In genomic region chr13:65006760-65007159, GRCm38 (mm10) we compare ENCODE assay signal across 29 mouse cellular contexts. TPM values are rescaled to one million over a fixed set of nuclear protein-coding genes. Genes with fewer than 3 reads are reported as not detected.
A peak's percentile ranks its signal among the peaks of the same experiment; 100 is the strongest.
DNase-seq lines count a peak whose midpoint lies in the region; TF ChIP-seq lines count a peak whose summit lies in the region.
"Had no signal": no experiment of that assay in that cellular context is flagged by ENCODE, and none has a peak within 500 bp of the region (broad histone marks: within the 10 kb centered on the region; RNA-seq: fewer than 3 reads in every experiment).

No protein-coding gene starts in this region.

- no peak overlapping the region for H3K27ac ChIP-seq in MEL (ENCODE audit: control insufficient read depth, low read depth, low read length)

- no peak for TF ChIP-seq CTCF in MEL (IDR thresholded peaks at IDR 0.05 in 2 of 3, conservative IDR thresholded peaks at IDR 0.05 in 1 of 3; ENCODE audit: control insufficient read depth in 1 of 3, insufficient read depth in 1 of 3, low read depth in 2 of 3, low read length in 3 of 3, poor library complexity in 1 of 3, severe bottlenecking in 1 of 3)

- H3K79me2 ChIP-seq in MEL (ENCODE audit: control insufficient read depth, insufficient read depth, low read length, poor library complexity) = no peaks in the 10 kb centered on the region

- TF ChIP-seq POLR2A in MEL (IDR thresholded peaks at IDR 0.05; ENCODE audit: control insufficient read depth in 1 of 2, insufficient read depth in 1 of 2, low read depth in 1 of 2, low read length in 2 of 2, poor library complexity in 1 of 2) = no peak

- DNase-seq in adrenal gland, postnatal 10 days = peak; percentile 18
- DNase-seq in adrenal gland, adult (ENCODE audit: inconsistent age in 2 of 2, low spot score in 1 of 2) = no peak
- peak; percentile 20 for DNase-seq in MEL (ENCODE audit: low read depth, low spot score)
- DNase-seq in adipocyte (ENCODE audit: low spot score) = peak; percentile 8
- DNase-seq in embryo, embryonic 10.5 days (ENCODE audit: low spot score) = no peak
- no peak for DNase-seq in kidney, postnatal 10 days
- DNase-seq: adrenal gland, adult 2 months; adrenal gland, adult 8-10 months; adrenal gland, postnatal 14 days; adrenal gland, postnatal 25 days; B cell, adult 2 months; cerebellum, adult 11 months; cerebellum, adult 11-12 months; cerebellum, adult 18-20 months; cerebellum, adult 2 months; cerebellum, adult 8-10 months; cerebellum, adult 9-10 months; cerebellum, adult 9-11 months had no signal

- H3K9me3 ChIP-seq in MEL (replicated peaks; ENCODE audit: insufficient read depth, low read length) = no peaks in the 10 kb centered on the region
- H3K9me3 ChIP-seq: G1E had no signal

- peaks cover 0 to 16% of the 10 kb centered on the region in 2 experiments; a peak in 2 of 4 replicates for H3K36me3 ChIP-seq in MEL (ENCODE audit: control insufficient read depth in 1 of 2, insufficient read depth in 2 of 2, low read length in 2 of 2)
- H3K36me3 ChIP-seq: G1E had no signal

- no peaks in the 10 kb centered on the region for H3K27me3 ChIP-seq in MEL (ENCODE audit: control insufficient read depth in 1 of 2, insufficient read depth in 2 of 2, low read length in 2 of 2)
- H3K27me3 ChIP-seq: CH12.LX, Patski had no signal

- peak; percentile 48 to 52; a peak in 2 of 4 replicates for TF ChIP-seq EP300 in MEL (IDR thresholded peaks at IDR 0.05; ENCODE audit: low read depth in 1 of 2, low read length in 2 of 2)

- peaks cover 8 to 9% of the 10 kb centered on the region in 2 experiments for H3K4me1 ChIP-seq in MEL (ENCODE audit: control insufficient read depth in 1 of 2, insufficient read depth in 2 of 2, low read length in 2 of 2)

- TF ChIP-seq RAD21 in MEL (IDR thresholded peaks at IDR 0.05; ENCODE audit: low read depth, low read length) = no peak

- no peak overlapping the region for H3K4me3 ChIP-seq in MEL (ENCODE audit: control insufficient read depth in 1 of 2, insufficient read depth in 1 of 2, low read depth in 2 of 2, low read length in 2 of 2)

- H3K9ac ChIP-seq in MEL (ENCODE audit: control insufficient read depth, low read depth, low read length, poor library complexity, severe bottlenecking) = no peak overlapping the region

TF ChIP-seq in MEL, 35 proteins besides CTCF, POLR2A, EP300 and RAD21:
- no peak for TF ChIP-seq E2F4 (IDR thresholded peaks at IDR 0.05; ENCODE audit: borderline replicate concordance, low read depth, low read length)
- no peak for TF ChIP-seq ELF1 (IDR thresholded peaks at IDR 0.05; ENCODE audit: low read depth, low read length)
- TF ChIP-seq MAZ (IDR thresholded peaks at IDR 0.05; ENCODE audit: low read depth, low read length) = no peak
- TF ChIP-seq POLR2AphosphoS2 (IDR thresholded peaks at IDR 0.05; ENCODE audit: low read length) = no peak
- no peak for TF ChIP-seq POLR2AphosphoS5 (IDR thresholded peaks at IDR 0.05; ENCODE audit: borderline replicate concordance, low read depth, low read length)
- TF ChIP-seq RCOR1 (IDR thresholded peaks at IDR 0.05; ENCODE audit: low read depth, low read length) = no peak
- peak; percentile 41; the same call in 1 of the 2 replicates for TF ChIP-seq TCF12 (IDR thresholded peaks at IDR 0.05; ENCODE audit: low read depth, low read length)
- TF ChIP-seq ZKSCAN1 (IDR thresholded peaks at IDR 0.05; ENCODE audit: low read depth, low read length) = no peak
- no peak for TF ChIP-seq MYB (IDR thresholded peaks at IDR 0.05; ENCODE audit: low read depth, low read length)
- no peak for TF ChIP-seq USF2 (IDR thresholded peaks at IDR 0.05; ENCODE audit: borderline replicate concordance in 1 of 2, insufficient read depth in 1 of 2, low read depth in 1 of 2, low read length in 2 of 2)
- TF ChIP-seq SMC3 (IDR thresholded peaks at IDR 0.05; ENCODE audit: low read depth, low read length) = no peak
- TF ChIP-seq UBTF (IDR thresholded peaks at IDR 0.05; ENCODE audit: borderline replicate concordance, insufficient read depth, low read depth, low read length) = no peak
- TF ChIP-seq MAFK (IDR thresholded peaks at IDR 0.05; ENCODE audit: borderline replicate concordance, low read depth, low read length) = no peak
- peak; percentile 23; the same call in 1 of the 2 replicates for TF ChIP-seq ETS1 (IDR thresholded peaks at IDR 0.05; ENCODE audit: low read depth, low read length)
- no peak for TF ChIP-seq GABPA (IDR thresholded peaks at IDR 0.05; ENCODE audit: low read depth, low read length)
- TF ChIP-seq CHD1 (IDR thresholded peaks at IDR 0.05; ENCODE audit: low read depth, low read length) = no peak
- TF ChIP-seq JUND (IDR thresholded peaks at IDR 0.05; ENCODE audit: low read depth, low read length) = no peak
- no peak for TF ChIP-seq ZNF384 (IDR thresholded peaks at IDR 0.05; ENCODE audit: low read depth, low read length)
- no peak for TF ChIP-seq USF1 (IDR thresholded peaks at IDR 0.05; ENCODE audit: low read depth, low read length)
- TF ChIP-seq TAL1 (IDR thresholded peaks at IDR 0.05; ENCODE audit: low read length) = no peak
- TF ChIP-seq ZMIZ1 (IDR thresholded peaks at IDR 0.05; ENCODE audit: low read depth, low read length) = no peak
- peak; percentile 43; the same call in 1 of the 2 replicates for TF ChIP-seq GATA1 (IDR thresholded peaks at IDR 0.05; ENCODE audit: low read depth, low read length)
- no peak for TF ChIP-seq NRF1 (IDR thresholded peaks at IDR 0.05; ENCODE audit: insufficient read depth, low read depth, low read length, poor library complexity, severe bottlenecking)
- no peak for TF ChIP-seq SIN3A (IDR thresholded peaks at IDR 0.05; ENCODE audit: low read length)
- peak; percentile 59; the same call in 1 of the 2 replicates for TF ChIP-seq MEF2A (IDR thresholded peaks at IDR 0.05; ENCODE audit: extremely low read depth, insufficient replicate concordance, low read depth, low read length, poor library complexity, severe bottlenecking)

RNA-seq across cellular contexts. Expression of gene Spata31d1c, which starts 26.1 kb away (rescaled TPM):
- not detected for total RNA-seq in adrenal gland, postnatal 10 days (2021)
- total RNA-seq in MEL (2012; rRNA removed) = not detected in 2 replicates
- not detected for polyA plus RNA-seq in MEL (2012; ENCODE audit: insufficient read depth in 1 of 2, insufficient read length in 2 of 2, low read depth in 1 of 2, low replicate concordance in 2 of 2, missing spikeins in 1 of 2)
- total RNA-seq: adrenal gland, adult 18-20 months; adrenal gland, adult 2 months; adrenal gland, adult 8-10 months; adrenal gland, postnatal 14 days; adrenal gland, postnatal 25 days; adrenal gland, postnatal 36 days; adrenal gland, postnatal 4 days; CH12.LX; ES-E14 had no signal
- polyA plus RNA-seq: activated CD4-positive, CD25-positive, alpha-beta regulatory T cell, adult 4 months; adrenal gland, adult 2 months; brain, embryonic 14.5 days; C2C12; CD4-positive, CD25-positive, alpha-beta regulatory T cell, adult 4 months; cerebellum, adult 2 months; G1E; Patski had no signal

RNA-seq across cellular contexts. Expression of gene Prss47, which starts 45.8 kb away (rescaled TPM):
- total RNA-seq in adrenal gland, postnatal 10 days (2021) = not detected
- total RNA-seq in MEL (2012; rRNA removed) = not detected in 2 replicates
- polyA plus RNA-seq in MEL (2012; ENCODE audit: insufficient read depth in 1 of 2, insufficient read length in 2 of 2, low read depth in 1 of 2, low replicate concordance in 2 of 2, missing spikeins in 1 of 2) = not detected
- total RNA-seq: adrenal gland, adult 18-20 months; adrenal gland, adult 2 months; adrenal gland, adult 8-10 months; adrenal gland, postnatal 14 days; adrenal gland, postnatal 25 days; adrenal gland, postnatal 36 days; adrenal gland, postnatal 4 days; CH12.LX; ES-E14; G1E had no signal
- polyA plus RNA-seq: activated CD4-positive, CD25-positive, alpha-beta regulatory T cell, adult 4 months; adrenal gland, adult 2 months; brain, embryonic 14.5 days; C2C12; CD4-positive, CD25-positive, alpha-beta regulatory T cell, adult 4 months; cerebellum, adult 2 months; G1E; Patski had no signal

Comparison
In these comparisons a context has a peak if more than half of its experiments do, and no peak if none do; other contexts are left out.
1. DNase-seq: peak in adrenal gland, postnatal 10 days (single experiment), MEL (single experiment) and adipocyte (single experiment); none in adrenal gland, adult (0 of 2), embryo, embryonic 10.5 days (single experiment) and kidney, postnatal 10 days (single experiment).